Comparison of ENCODE assay signal across 7 mouse cellular contexts in genomic region chr11:69398486-69399200, GRCm38 (mm10). TPM values are rescaled to one million over a fixed set of nuclear protein-coding genes. Genes with fewer than 3 reads are reported as not detected.
A peak's percentile ranks its signal among the peaks of the same experiment; 100 is the strongest.
DNase-seq lines count a peak whose midpoint lies in the region; ATAC-seq and TF ChIP-seq lines count a peak whose summit lies in the region.

No protein-coding gene starts in this region.

- H3K36me3 ChIP-seq in liver, adult 2 months (ENCODE audit: control insufficient read depth, insufficient read depth, low read length) = peaks cover 8% of the 10 kb centered on the region; the same call in 1 of the 2 replicates
- peaks cover 48% of the 10 kb centered on the region for H3K36me3 ChIP-seq in embryonic facial prominence, embryonic 10.5 days (replicated peaks)
- peaks cover 43% of the 10 kb centered on the region for H3K36me3 ChIP-seq in hindbrain, embryonic 15.5 days

- no peaks in the 10 kb centered on the region for H3K9me3 ChIP-seq in embryonic facial prominence, embryonic 10.5 days
- no peaks in the 10 kb centered on the region for H3K9me3 ChIP-seq in hindbrain, embryonic 15.5 days

- H3K4me2 ChIP-seq in hindbrain, embryonic 15.5 days = peak overlapping the region; percentile 31

- no peaks in the 10 kb centered on the region; the same call in 1 of the 2 replicates for H3K79me2 ChIP-seq in liver, adult 2 months (ENCODE audit: control insufficient read depth, insufficient read depth, low read length)

- H3K27me3 ChIP-seq in liver, adult 2 months (ENCODE audit: control insufficient read depth, insufficient read depth, low read length) = no peaks in the 10 kb centered on the region
- H3K27me3 ChIP-seq in embryonic facial prominence, embryonic 10.5 days (replicated peaks; ENCODE audit: low read depth, poor library complexity, severe bottlenecking) = peaks cover 18% of the 10 kb centered on the region
- no peaks in the 10 kb centered on the region for H3K27me3 ChIP-seq in hindbrain, embryonic 15.5 days

- H3K4me1 ChIP-seq in liver, adult 2 months (ENCODE audit: control insufficient read depth, insufficient read depth, low read length) = peaks cover 6% of the 10 kb centered on the region
- peaks cover 62% of the 10 kb centered on the region for H3K4me1 ChIP-seq in embryonic facial prominence, embryonic 10.5 days
- H3K4me1 ChIP-seq in hindbrain, embryonic 15.5 days (replicated peaks) = peaks cover 35% of the 10 kb centered on the region

- no peak for ATAC-seq in hindbrain, embryonic 15.5 days (ENCODE audit: low FRiP score, low read depth)
- no peak for ATAC-seq in erythroblast, adult 5-6 weeks (replicated peaks; ENCODE audit: low FRiP score, poor library complexity, severe bottlenecking)

- no peak overlapping the region for H3K9ac ChIP-seq in liver, adult 2 months (ENCODE audit: low read depth, low read length)
- H3K9ac ChIP-seq in hindbrain, embryonic 15.5 days = no peak overlapping the region

- no peak for TF ChIP-seq CTCF in liver, adult 2 months (IDR thresholded peaks at IDR 0.05; ENCODE audit: low read depth, low read length)

- 76% methylated on average over 21 of the region's 21 CpGs for WGBS in liver, adult 2 months
- 12% methylated on average over 21 of the region's 21 CpGs for WGBS in embryonic facial prominence, embryonic 10.5 days
- 28% methylated on average over 21 of the region's 21 CpGs for WGBS in hindbrain, embryonic 15.5 days

- no peak overlapping the region for H3K27ac ChIP-seq in liver, adult 2 months (replicated peaks; ENCODE audit: insufficient read depth, low read depth, low read length)
- H3K27ac ChIP-seq in embryonic facial prominence, embryonic 10.5 days (replicated peaks) = peak overlapping the region; percentile 93
- H3K27ac ChIP-seq in hindbrain, embryonic 15.5 days (replicated peaks) = no peak overlapping the region

- 0 out of 2 replicates have a peak overlapping the region, but pooled peaks have one; percentile 64 for H3K4me3 ChIP-seq in liver, adult 2 months (ENCODE audit: insufficient read depth, low read depth, low read length)
- peak overlapping the region; percentile 71 for H3K4me3 ChIP-seq in embryonic facial prominence, embryonic 10.5 days
- peak overlapping the region; percentile 14; the same call in 1 of the 2 replicates for H3K4me3 ChIP-seq in hindbrain, embryonic 15.5 days

- no peak for TF ChIP-seq POLR2A in liver, adult 2 months (IDR thresholded peaks at IDR 0.05; ENCODE audit: extremely low read depth, insufficient read depth, low read length)

- no peak for DNase-seq in liver, adult 2 months (ENCODE audit: extremely low read depth, low read depth, low spot score)
- DNase-seq in liver = no peak
- DNase-seq in embryonic facial prominence, embryonic 10.5 days (ENCODE audit: low spot score) = peak; percentile 39
- peak; percentile 33 for DNase-seq in neural tube, embryonic 10.5 days (ENCODE audit: extremely low spot score, low spot score)
- no peak for DNase-seq in layer of hippocampus, postnatal 36 days

RNA-seq across cellular contexts. Expression of gene Tmem88, which starts 0.6 kb away (rescaled TPM):
- 1.3 and 1.7 TPM in 2 replicates for total RNA-seq in liver, adult 2 months (2014; rRNA removed)
- polyA plus RNA-seq in liver, adult 2 months (2012; rRNA removed) = 6.7 and 8.5 TPM in 2 replicates
- 19.8 and 23.1 TPM in 2 replicates for polyA plus RNA-seq in embryonic facial prominence, embryonic 10.5 days (2016; fragmentation: Nextera tagmentation; extraction: Ambion mirVana)
- 6.8 and 7.2 TPM in 2 replicates for polyA plus RNA-seq in hindbrain, embryonic 15.5 days (2015; fragmentation: Nextera tagmentation; extraction: Ambion mirVana)
- total RNA-seq in erythroblast, adult 5-6 weeks (2015; ENCODE audit: low replicate concordance) = not detected in 2 replicates
- not detected in 2 replicates for total RNA-seq in erythroblast, adult 5-6 weeks (2017; ENCODE audit: low replicate concordance)
- total RNA-seq in layer of hippocampus, postnatal 36 days (2021) = 1 to 10 TPM; 1.8 to 2.6 TPM

RNA-seq across cellular contexts. Expression of gene Cyb5d1, which starts 3.2 kb away (rescaled TPM):
- 33.9 and 40.7 TPM in 2 replicates for total RNA-seq in liver, adult 2 months (2014; rRNA removed)
- polyA plus RNA-seq in liver, adult 2 months (2012; rRNA removed) = 21.1 and 22.1 TPM in 2 replicates
- polyA plus RNA-seq in embryonic facial prominence, embryonic 10.5 days (2016; fragmentation: Nextera tagmentation; extraction: Ambion mirVana) = 49.3 and 50.2 TPM in 2 replicates
- 30.6 and 33.5 TPM in 2 replicates for polyA plus RNA-seq in hindbrain, embryonic 15.5 days (2015; fragmentation: Nextera tagmentation; extraction: Ambion mirVana)
- total RNA-seq in erythroblast, adult 5-6 weeks (2015; ENCODE audit: low replicate concordance) = 12.5 and 16.1 TPM in 2 replicates
- 23.5 and 31.4 TPM in 2 replicates for total RNA-seq in erythroblast, adult 5-6 weeks (2017; ENCODE audit: low replicate concordance)
- 10 to 100 TPM; 44.6 to 48.6 TPM for total RNA-seq in layer of hippocampus, postnatal 36 days (2021)

RNA-seq across cellular contexts. Expression of gene Naa38, which starts 3.4 kb away (rescaled TPM):
- total RNA-seq in liver, adult 2 months (2014; rRNA removed) = 86.6 and 91.5 TPM in 2 replicates
- polyA plus RNA-seq in liver, adult 2 months (2012; rRNA removed) = 133 and 150 TPM in 2 replicates
- 136 and 137 TPM in 2 replicates for polyA plus RNA-seq in embryonic facial prominence, embryonic 10.5 days (2016; fragmentation: Nextera tagmentation; extraction: Ambion mirVana)
- polyA plus RNA-seq in hindbrain, embryonic 15.5 days (2015; fragmentation: Nextera tagmentation; extraction: Ambion mirVana) = 109 and 121 TPM in 2 replicates
- total RNA-seq in erythroblast, adult 5-6 weeks (2015; ENCODE audit: low replicate concordance) = 25.6 and 30.3 TPM in 2 replicates
- total RNA-seq in erythroblast, adult 5-6 weeks (2017; ENCODE audit: low replicate concordance) = 18.5 and 25.2 TPM in 2 replicates
- total RNA-seq in layer of hippocampus, postnatal 36 days (2021) = 100 to 1,000 TPM; 117 to 118 TPM

RNA-seq across cellular contexts. Expression of gene Kdm6b, which starts 14.8 kb away (rescaled TPM):
- 1.6 and 2.3 TPM in 2 replicates for total RNA-seq in liver, adult 2 months (2014; rRNA removed)
- 4.2 and 4.6 TPM in 2 replicates for polyA plus RNA-seq in liver, adult 2 months (2012; rRNA removed)
- polyA plus RNA-seq in embryonic facial prominence, embryonic 10.5 days (2016; fragmentation: Nextera tagmentation; extraction: Ambion mirVana) = 39.8 and 39.9 TPM in 2 replicates
- polyA plus RNA-seq in hindbrain, embryonic 15.5 days (2015; fragmentation: Nextera tagmentation; extraction: Ambion mirVana) = 33.7 and 34.9 TPM in 2 replicates
- 5.8 and 8.2 TPM in 2 replicates for total RNA-seq in erythroblast, adult 5-6 weeks (2015; ENCODE audit: low replicate concordance)
- 0.84 and 1.5 TPM in 2 replicates for total RNA-seq in erythroblast, adult 5-6 weeks (2017; ENCODE audit: low replicate concordance)
- 10 to 100 TPM; 32.0 to 41.6 TPM for total RNA-seq in layer of hippocampus, postnatal 36 days (2021)

RNA-seq across cellular contexts. Expression of gene Chd3, which starts 29.4 kb away (rescaled TPM):
- 45.2 and 57.5 TPM in 2 replicates for total RNA-seq in liver, adult 2 months (2014; rRNA removed)
- polyA plus RNA-seq in liver, adult 2 months (2012; rRNA removed) = 55.2 and 80.2 TPM in 2 replicates
- polyA plus RNA-seq in embryonic facial prominence, embryonic 10.5 days (2016; fragmentation: Nextera tagmentation; extraction: Ambion mirVana) = 46.2 and 55.9 TPM in 2 replicates
- 83.5 and 83.7 TPM in 2 replicates for polyA plus RNA-seq in hindbrain, embryonic 15.5 days (2015; fragmentation: Nextera tagmentation; extraction: Ambion mirVana)
- total RNA-seq in erythroblast, adult 5-6 weeks (2015; ENCODE audit: low replicate concordance) = 7.9 and 9.8 TPM in 2 replicates
- total RNA-seq in erythroblast, adult 5-6 weeks (2017; ENCODE audit: low replicate concordance) = 16.8 and 18.5 TPM in 2 replicates
- 100 to 1,000 TPM; 537 to 553 TPM for total RNA-seq in layer of hippocampus, postnatal 36 days (2021)

Comparison
In these comparisons a context has a peak if more than half of its experiments do, and no peak if none do; other contexts are left out.
1. DNase-seq: peak in embryonic facial prominence, embryonic 10.5 days (single experiment) and neural tube, embryonic 10.5 days (single experiment); none in liver, adult 2 months (single experiment), liver (single experiment) and layer of hippocampus, postnatal 36 days (0 of 2).
2. H3K4me3 ChIP-seq: peak in every context shown above with its lines; median percentile 71 in embryonic facial prominence, embryonic 10.5 days; 64 in liver, adult 2 months; 14 in hindbrain, embryonic 15.5 days.